Comparison of ENCODE assay signal across 8 mouse cellular contexts in the genomic region with DNA sequence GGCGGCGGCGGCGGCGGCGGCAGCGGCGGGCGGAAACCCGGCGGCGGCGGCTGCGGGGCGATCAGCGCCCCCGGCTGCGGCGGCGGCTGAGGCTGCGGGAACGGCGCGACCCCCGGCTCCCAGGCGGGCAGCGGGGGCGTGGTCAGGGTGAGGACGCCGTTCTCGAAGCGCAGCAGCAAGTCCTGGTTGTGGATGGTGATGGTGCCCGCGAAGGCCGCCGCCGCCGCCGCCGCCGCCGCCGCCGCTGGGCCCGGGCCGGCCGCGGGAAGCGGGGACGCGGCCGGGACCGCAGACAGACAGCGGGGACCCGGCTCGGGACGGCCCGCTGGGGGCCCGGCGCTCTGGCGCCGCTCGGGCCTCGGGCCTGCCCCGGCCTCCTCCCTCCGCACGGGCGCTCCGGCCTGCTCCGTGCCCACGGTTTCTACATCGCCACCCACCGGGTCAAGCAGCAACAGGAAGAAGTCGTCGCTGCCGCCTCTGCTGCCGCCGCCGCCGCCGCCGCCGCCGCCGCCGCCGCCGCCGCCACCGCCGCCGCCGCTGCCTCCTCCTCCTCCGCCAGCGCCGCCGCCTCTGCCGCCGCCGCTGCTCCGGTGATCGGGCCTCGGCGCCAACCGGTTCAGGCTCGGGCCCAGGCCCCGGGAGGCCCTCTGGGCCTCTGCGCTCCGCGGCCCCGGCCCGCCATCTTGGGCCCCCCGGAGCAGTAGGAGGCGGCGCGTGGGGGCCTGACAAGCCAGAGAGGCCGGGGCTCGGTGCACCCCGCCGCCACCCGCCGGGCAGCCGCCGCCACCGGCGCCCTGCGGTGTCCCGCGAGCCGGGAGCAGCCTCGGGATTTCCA.
DNase-seq lines count a peak whose midpoint lies in the region; ATAC-seq and TF ChIP-seq lines count a peak whose summit lies in the region.
"Not testable (repeated sequence)": the region's sequence is repeated elsewhere in the genome, so short reads cannot be mapped to it uniquely, and the experiment has no call there.

No protein-coding gene starts in this region.

- H3K4me3 ChIP-seq in forebrain, embryonic 11.5 days (ENCODE audit: low read depth, low read length); heart, embryonic 12.5 days; hindbrain, embryonic 15.5 days; kidney, embryonic 16.5 days (ENCODE audit: low read length); liver, embryonic 14.5 days (ENCODE audit: insufficient read depth in 1 of 2, low read depth in 2 of 2, low read length in 2 of 2); neural tube, embryonic 12.5 days: not testable (repeated sequence)

- not testable (repeated sequence) for H3K27ac ChIP-seq in forebrain, embryonic 11.5 days (ENCODE audit: low read depth, low read length); heart, embryonic 12.5 days (ENCODE audit: poor library complexity, severe bottlenecking); hindbrain, embryonic 15.5 days (replicated peaks); kidney, embryonic 16.5 days (ENCODE audit: low read length); liver, embryonic 14.5 days; neural tube, embryonic 12.5 days

- H3K9ac ChIP-seq in forebrain, embryonic 11.5 days (ENCODE audit: low read length); heart, embryonic 12.5 days; hindbrain, embryonic 15.5 days; kidney, embryonic 16.5 days (replicated peaks; ENCODE audit: low read length); liver, embryonic 14.5 days (replicated peaks); neural tube, embryonic 12.5 days: not testable (repeated sequence)

- not testable (repeated sequence) for TF ChIP-seq CTCF in Patski (IDR thresholded peaks at IDR 0.05); liver, embryonic 14.5 days (IDR thresholded peaks at IDR 0.05; ENCODE audit: low read depth)

- ATAC-seq in Patski, result peak; percentile 58
- ATAC-seq in forebrain, embryonic 11.5 days (replicated peaks; ENCODE audit: low FRiP score), result peak; percentile 79
- ATAC-seq in heart, embryonic 12.5 days (ENCODE audit: insufficient number of reproducible peaks, low FRiP score), result peak; percentile 74
- ATAC-seq in hindbrain, embryonic 15.5 days (ENCODE audit: low FRiP score, low read depth), result peak; percentile 86
- ATAC-seq in kidney, embryonic 16.5 days (ENCODE audit: low FRiP score, low TSS enrichment), result peak; percentile 81
- ATAC-seq in liver, embryonic 14.5 days (ENCODE audit: insufficient read depth), result peak; percentile 69
- 0 out of 2 replicates have a peak, but pooled peaks have one; percentile 42 for ATAC-seq in megakaryocyte-erythroid progenitor cell, adult 5-6 weeks (replicated peaks; ENCODE audit: low FRiP score, low TSS enrichment, poor library complexity, severe bottlenecking)
- peak; percentile 78 for ATAC-seq in neural tube, embryonic 12.5 days (ENCODE audit: low FRiP score, low read depth)

- in situ Hi-C loops in Patski (cut with MboI; ENCODE audit: low pct_unique_long_range_greater_than_20kb), result loop anchor here (25.0 kb wide), 1 partner anchor 560 kb away; the partner anchor contains the start of gene Klhl15

- CTCF ChIA-PET in Patski (lab: Charles Lee), result not testable (repeated sequence)

- TF ChIP-seq EP300 in liver, embryonic 14.5 days (IDR thresholded peaks at IDR 0.05; ENCODE audit: low read depth), result not testable (repeated sequence)

- DNase-seq in Patski (ENCODE audit: low read depth, low spot score); forebrain, embryonic 11.5 days (ENCODE audit: low spot score); liver, embryonic 14.5 days (ENCODE audit: low read depth in 3 of 3, low spot score in 3 of 3): not testable (repeated sequence)

- not testable (repeated sequence) for H3K4me1 ChIP-seq in forebrain, embryonic 11.5 days (replicated peaks; ENCODE audit: control insufficient read depth, insufficient read depth, low read length); heart, embryonic 12.5 days (replicated peaks); hindbrain, embryonic 15.5 days (replicated peaks); kidney, embryonic 16.5 days (ENCODE audit: insufficient read depth, low read length); liver, embryonic 14.5 days (replicated peaks; ENCODE audit: control insufficient read depth in 2 of 2, insufficient read depth in 2 of 2, low read length in 1 of 2); neural tube, embryonic 12.5 days

- peaks cover 10% of the 10 kb centered on the region for H3K27me3 ChIP-seq in Patski
- not testable (repeated sequence) for H3K27me3 ChIP-seq in forebrain, embryonic 11.5 days (ENCODE audit: control insufficient read depth, insufficient read depth, low read length); heart, embryonic 12.5 days (replicated peaks); hindbrain, embryonic 15.5 days; kidney, embryonic 16.5 days (ENCODE audit: insufficient read depth, low read length); liver, embryonic 14.5 days (ENCODE audit: control insufficient read depth, insufficient read depth, low read length); neural tube, embryonic 12.5 days (replicated peaks)

- H3K36me3 ChIP-seq in forebrain, embryonic 11.5 days (ENCODE audit: control insufficient read depth, insufficient read depth, low read length); heart, embryonic 12.5 days; hindbrain, embryonic 15.5 days; kidney, embryonic 16.5 days (ENCODE audit: insufficient read depth, low read length); liver, embryonic 14.5 days (replicated peaks; ENCODE audit: control insufficient read depth, insufficient read depth, low read depth); neural tube, embryonic 12.5 days: not testable (repeated sequence)

- H3K9me3 ChIP-seq in forebrain, embryonic 11.5 days (ENCODE audit: control insufficient read depth, low read length); heart, embryonic 12.5 days (replicated peaks); hindbrain, embryonic 15.5 days; kidney, embryonic 16.5 days (ENCODE audit: low read length); liver, embryonic 14.5 days (ENCODE audit: control insufficient read depth, low read length); neural tube, embryonic 12.5 days: not testable (repeated sequence)

- WGBS in forebrain, embryonic 11.5 days, result no CpG with 5 or more reads among the region's 131 CpGs
- WGBS in heart, embryonic 12.5 days, result no CpG with 5 or more reads among the region's 131 CpGs
- no CpG with 5 or more reads among the region's 131 CpGs for WGBS in hindbrain, embryonic 15.5 days
- WGBS in kidney, embryonic 16.5 days, result no CpG with 5 or more reads among the region's 131 CpGs
- no CpG with 5 or more reads among the region's 131 CpGs for WGBS in liver, embryonic 14.5 days (ENCODE audit: insufficient replicate concordance)
- no CpG with 5 or more reads among the region's 131 CpGs for WGBS in neural tube, embryonic 12.5 days

- not testable (repeated sequence) for H3K4me2 ChIP-seq in forebrain, embryonic 11.5 days (ENCODE audit: low read depth, low read length, severe bottlenecking); heart, embryonic 12.5 days; hindbrain, embryonic 15.5 days; kidney, embryonic 16.5 days (replicated peaks; ENCODE audit: low read depth, low read length); liver, embryonic 14.5 days (ENCODE audit: low read depth); neural tube, embryonic 12.5 days (replicated peaks)

- POLR2A ChIA-PET in Patski (lab: Charles Lee), result not testable (repeated sequence)
